Mouse (Mus musculus) spleen, postnatal 14 days (tissue): Measurements from ENCODE around the gene Vti1a.

Experiments
- DNase-seq, 2 experiments: peaks; one replicate each; pipeline ENCODE4 v3.0.0; 2021 to 2022; ENCODE audit warnings: low spot score in 2 of 2

Gene Vti1a

GRCm38 (mm10) chr19:55378884-55379283 is 62.8 kb downstream of the Vti1a start:
- DNase-seq, result no peak

DNA sequence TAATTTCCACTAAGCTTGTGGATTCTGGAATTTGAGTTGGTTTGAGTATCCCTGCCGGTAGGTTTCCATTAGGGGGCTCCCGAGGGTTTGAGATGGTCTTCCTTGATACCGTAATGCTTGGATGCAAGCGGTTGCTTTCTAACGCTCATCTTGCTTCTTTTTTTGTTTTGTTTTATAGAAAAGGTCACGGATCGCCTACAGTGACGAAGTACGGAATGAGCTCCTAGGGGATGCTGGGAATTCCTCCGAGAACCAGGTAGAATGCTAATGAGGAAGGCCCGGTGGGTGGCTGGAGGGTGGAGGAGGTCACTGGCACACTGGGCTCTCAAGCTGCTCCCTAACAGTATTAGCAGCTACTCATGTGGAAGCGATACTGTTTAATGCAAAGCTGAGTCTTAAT is 64.7 kb downstream of the Vti1a start:
- DNase-seq, result no peak

GRCm38 (mm10) chr19:55381343-55381742 is 65.2 kb downstream of the Vti1a start:
- no peak for DNase-seq

- DNase-seq, result no peak
Observed at GRCm38 (mm10) chr19:55382745-55383144, 66.7 kb downstream of the Vti1a start.

DNA sequence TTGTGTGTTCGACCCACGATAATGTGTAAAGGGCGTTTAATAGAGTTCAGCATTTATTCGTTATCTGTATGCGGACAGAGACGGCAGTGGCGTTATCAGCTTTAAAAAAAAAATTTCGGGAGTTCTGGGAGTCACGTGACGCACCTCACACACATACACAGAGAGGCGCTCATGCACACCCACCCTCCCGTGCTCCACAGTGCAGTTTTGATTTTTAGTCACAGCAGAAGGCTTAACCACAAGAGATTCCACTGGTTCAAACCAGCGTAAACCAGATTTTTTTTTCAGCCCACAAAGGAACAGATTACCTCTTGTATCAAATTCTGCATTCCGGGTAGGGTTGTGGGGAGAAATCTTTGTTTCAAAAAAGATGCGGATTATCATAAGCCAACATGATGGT is 68.5 kb downstream of the Vti1a start:
- no peak for DNase-seq

- no peak for DNase-seq
Observed at GRCm38 (mm10) chr19:55389019-55389418, 72.9 kb downstream of the Vti1a start.

GRCm38 (mm10) chr19:55390323-55390722 is 74.2 kb downstream of the Vti1a start:
- no peak for DNase-seq

DNA sequence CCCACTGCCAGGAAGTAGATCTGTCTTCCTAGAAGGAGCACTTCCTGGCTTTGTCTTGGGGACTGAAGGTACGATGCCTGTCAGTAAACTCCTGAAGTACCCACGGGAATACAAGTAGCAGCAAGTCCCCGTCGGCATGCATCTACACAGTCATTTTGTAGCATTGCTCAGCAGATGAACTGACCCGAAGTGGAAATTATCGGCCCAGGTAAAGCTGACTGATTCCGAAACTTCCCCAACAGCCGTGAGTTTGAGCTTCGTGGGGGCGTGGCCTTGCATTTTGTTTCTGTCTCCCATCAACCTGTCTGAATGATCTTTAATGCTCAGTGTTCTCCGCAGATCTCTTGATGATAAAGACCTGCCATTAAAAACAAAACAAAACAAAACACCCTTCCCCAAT is 85.5 kb downstream of the Vti1a start:
- no peak for DNase-seq

- no peak for DNase-seq
Observed at GRCm38 (mm10) chr19:55408486-55408885, 92.4 kb downstream of the Vti1a start.

DNA sequence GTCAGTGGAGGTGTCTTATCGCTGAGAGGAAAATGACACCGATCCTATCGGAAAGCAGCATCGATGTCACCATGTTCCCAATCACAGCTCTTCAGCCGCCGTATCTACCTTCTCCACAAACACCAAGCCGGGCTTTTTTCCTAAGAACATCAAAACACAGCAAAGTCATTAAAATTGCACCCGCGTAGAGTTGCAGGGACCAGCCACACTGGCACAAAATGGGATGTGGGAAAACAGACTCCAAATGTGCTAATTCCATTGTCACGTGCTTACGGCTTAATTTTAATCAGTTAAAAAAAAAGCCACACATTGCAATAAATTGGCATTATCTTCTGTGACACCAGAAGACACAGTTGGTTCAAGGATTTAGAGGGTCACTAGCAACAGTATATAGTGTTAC is 95.3 kb downstream of the Vti1a start:
- DNase-seq, result no peak

DNA sequence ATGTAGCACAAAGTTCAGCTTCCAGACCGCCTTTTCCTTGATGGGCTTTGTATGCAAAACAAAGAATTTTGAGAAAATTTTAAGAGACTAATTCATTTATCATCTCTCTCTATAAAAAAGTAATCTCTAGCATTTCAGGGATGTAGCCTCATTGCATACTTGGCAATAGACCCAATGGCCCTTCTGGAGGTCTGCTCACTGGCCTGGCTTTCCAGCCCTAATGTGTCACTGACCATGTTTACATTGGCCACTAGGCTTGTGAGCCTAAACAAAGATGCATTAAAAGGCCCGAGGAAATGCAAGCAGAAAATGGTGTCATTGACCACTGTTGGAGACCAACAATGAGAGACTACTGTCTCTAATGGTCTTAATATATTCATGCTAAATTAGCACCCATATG is 95.8 kb downstream of the Vti1a start:
- no peak for DNase-seq

GRCm38 (mm10) chr19:55414050-55414449 is 98.0 kb downstream of the Vti1a start:
- DNase-seq, result peak in 1 of 2 experiments; percentile 9

DNA sequence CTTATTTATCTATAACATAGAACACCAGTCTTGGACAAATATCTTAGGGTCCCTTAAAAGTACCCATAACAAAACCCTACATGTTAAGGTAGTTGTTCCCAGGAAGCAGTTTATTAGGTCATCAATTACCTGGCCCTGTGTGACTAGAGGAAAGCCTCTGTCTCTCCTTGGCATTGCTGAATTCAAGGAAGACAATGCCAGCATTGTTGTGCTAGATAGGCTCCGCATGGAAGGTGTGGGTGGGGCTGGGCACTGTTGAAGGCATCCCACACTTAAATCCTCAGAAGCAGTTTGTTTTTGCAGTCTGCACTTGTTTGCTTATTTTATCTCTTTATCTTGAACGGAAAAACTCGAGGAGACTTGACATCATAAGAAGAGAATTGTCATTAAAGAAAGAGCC is 102.7 kb downstream of the Vti1a start:
- DNase-seq, result no peak

GRCm38 (mm10) chr19:55419961-55420360 is 103.9 kb downstream of the Vti1a start:
- no peak for DNase-seq

- no peak for DNase-seq
Observed at GRCm38 (mm10) chr19:55421816-55422215, 105.7 kb downstream of the Vti1a start.

DNA sequence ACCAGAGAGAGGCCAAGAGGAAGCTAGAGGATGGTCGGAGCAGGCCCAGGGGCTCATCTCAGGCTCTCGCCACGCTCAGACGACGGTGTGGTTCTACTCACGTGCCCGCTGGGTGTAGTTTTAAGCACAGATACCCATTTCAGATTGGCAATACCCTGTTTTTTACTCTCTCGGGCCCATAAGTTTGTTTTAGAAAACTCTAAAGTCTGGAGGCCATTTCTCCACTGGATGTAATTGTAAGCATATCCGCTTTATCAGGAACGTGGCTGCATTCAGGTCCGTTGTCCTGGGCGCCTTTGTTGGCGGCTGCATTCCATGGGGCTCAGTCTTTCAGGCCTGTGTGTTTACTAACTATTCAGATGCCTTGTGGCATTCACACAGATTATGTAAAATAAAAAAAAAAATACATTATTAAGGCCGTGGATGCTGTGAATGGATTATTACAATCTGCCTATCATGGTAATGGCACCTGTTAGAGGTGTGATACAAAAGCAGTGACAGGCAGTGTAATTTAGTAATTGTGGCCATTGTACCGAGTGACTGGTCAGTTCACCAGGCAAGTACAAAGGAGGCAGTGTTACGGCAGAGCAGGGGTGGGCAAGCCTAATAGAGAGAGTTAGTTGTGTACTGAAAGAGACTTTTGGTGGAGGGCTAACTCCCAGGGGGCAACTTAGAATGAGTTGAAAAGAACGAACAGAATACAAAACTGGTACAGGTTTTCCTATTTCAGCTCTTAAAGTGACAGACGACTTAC is 106.4 kb downstream of the Vti1a start:
- no peak for DNase-seq

GRCm38 (mm10) chr19:55423065-55423716 is 107.1 kb downstream of the Vti1a start:
- DNase-seq, result no peak

- DNase-seq, result no peak
Observed at GRCm38 (mm10) chr19:55423952-55424351, 107.9 kb downstream of the Vti1a start.

- DNase-seq, result no peak
Observed at GRCm38 (mm10) chr19:55424507-55424906, 108.4 kb downstream of the Vti1a start.

DNA sequence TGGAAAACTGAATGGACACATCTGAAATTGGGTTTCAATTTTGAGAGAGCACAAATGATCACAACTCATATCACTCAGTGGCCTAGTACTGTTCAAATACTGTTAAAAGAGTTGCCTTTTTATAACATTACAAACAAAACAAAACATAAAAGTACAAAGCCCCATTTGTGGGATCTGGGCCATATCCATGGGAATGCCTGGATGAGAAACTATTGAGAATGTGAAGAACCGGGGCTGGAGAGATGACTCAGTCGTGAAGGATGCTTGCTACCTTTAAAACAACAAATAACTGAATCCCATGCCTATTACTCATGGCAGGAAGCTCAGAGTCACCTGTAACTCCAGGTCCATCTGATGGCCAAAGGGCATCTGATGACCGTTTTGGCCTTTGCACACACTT is 124.2 kb downstream of the Vti1a start:
- DNase-seq, result no peak

DNA sequence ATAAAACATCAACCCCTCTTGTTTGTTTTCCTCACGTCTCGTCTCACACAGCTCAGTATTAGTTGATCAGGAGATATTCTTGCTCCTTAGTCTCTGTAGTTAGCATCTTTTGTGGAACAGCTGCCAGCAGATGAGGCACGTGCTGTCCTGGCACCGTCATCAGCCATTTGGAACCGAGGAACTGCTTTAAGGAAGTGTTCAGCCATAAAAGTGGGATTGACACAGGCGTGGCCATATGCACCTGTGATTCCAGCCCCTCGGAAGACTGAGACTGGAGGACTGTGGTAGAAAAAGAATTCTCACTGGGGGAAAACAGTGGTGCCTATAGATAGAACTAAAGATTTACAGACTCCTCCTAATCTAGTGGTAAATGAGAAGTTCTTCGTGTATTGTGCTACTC is 127.5 kb downstream of the Vti1a start:
- DNase-seq, result no peak

DNA sequence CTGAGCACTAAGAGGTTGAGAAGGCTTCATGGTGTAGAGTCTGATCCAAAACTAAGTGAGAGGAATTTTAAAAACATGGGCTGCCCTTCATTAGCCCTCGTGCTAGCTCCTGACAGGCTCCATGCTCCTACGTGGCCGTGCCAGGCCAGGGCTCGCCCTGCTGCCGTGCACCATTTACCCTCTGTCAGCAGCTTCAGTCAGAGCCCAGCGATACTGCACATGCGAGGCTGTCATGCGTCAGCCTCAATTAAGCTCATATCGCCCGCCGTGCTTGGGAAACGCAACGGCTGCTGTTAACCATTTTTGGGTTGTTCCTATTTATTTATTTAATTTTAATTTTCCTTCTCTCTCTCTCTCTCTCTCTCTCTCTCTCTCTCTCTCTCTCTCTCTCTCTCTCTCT is 133.0 kb downstream of the Vti1a start:
- DNase-seq, result no peak

DNA sequence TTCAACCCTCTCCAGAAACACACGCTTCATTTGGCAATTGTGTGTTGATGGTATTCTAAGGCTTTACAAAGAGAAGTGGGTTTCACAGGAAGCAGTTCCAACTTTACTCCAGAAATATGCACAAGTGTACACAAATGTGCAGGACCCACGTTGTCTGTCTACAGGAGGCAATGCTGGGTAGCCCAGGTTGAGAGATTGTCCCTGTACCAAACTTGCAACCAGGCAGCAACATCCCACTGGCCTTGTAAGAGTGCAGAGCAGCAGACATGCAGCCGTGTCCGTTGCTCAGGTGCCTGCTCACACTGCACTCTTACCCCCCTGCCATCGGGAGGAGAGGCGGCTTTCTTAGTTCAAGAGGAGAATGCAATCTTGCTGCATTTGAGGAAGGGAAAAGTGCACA is 133.4 kb downstream of the Vti1a start:
- DNase-seq, result no peak
